Mouse (Mus musculus): ENCODE measurements at regions not wholly inside any gene's neighbourhood (a gene's known extent, or its start where the extent isn't known, plus 50 kb on each side); places are given as distances from the start of the nearest gene placed in this dataset.

DNA sequence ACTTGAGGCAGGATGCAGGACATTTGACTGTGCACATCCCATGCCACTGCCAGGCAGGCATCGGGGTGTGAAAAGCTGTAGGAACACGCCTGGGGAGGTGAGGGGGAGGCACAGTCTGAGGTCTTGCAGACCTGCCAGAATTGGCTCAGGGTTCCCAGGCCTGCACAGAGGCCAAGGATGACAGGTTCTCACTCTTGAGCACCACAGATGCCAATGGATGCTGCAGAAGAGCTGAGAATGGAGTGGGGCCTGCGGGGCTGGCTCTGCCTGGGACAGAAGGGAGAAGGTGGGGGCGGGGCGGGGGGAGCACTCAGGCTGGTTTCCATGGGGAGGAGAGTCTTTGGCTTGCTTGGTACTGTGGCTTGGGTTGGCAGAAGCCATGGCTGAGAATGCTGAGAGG, 469.2 kb upstream of the Syt1 start:
- no peak for DNase-seq

DNA sequence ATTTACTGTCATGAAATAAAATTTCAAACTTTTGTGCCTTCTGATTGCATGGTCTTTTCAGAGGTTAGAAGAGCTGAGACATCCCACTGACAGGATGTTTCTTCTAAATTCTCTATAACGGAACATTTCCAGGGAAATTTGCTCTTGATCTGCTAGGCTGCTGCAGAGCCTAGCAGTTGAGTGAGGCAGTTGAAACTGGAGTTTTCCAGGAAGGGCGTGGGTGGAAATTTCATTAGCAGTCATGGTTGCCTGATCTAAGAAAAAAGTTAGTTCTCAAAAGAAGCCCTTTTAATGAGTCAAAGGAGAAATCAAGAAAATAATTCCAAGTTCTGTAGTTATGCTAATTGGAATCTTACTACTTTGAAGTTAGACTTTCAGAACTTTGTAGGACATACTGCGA, 455.7 kb upstream of the Syt1 start:
- DNase-seq = no peak

GRCm38 (mm10) chr10:109431112-109431511, 420.3 kb upstream of the Syt1 start:
- DNase-seq = peak; percentile 24

DNA sequence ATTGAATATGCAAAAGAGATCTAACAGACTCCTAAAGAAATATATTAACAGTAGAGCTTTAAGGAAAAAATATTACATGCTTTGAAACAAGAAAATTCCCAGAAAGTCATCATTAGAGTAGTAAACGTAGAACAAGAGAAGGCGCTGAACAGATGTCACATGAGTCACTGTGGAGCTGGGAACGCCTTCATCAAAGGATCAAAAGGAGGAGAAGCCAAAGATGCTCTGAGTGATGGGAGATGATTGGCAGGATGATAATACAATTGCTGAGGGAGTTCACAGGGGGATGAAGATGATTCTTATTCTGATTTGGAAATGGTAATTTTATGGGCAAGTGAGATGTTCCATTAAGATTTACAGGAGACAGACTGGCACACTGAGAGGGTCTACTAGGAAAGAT, 417.1 kb upstream of the Syt1 start:
- no peak for DNase-seq

GRCm38 (mm10) chr10:109407011-109407410, 396.2 kb upstream of the Syt1 start:
- DNase-seq = no peak

DNA sequence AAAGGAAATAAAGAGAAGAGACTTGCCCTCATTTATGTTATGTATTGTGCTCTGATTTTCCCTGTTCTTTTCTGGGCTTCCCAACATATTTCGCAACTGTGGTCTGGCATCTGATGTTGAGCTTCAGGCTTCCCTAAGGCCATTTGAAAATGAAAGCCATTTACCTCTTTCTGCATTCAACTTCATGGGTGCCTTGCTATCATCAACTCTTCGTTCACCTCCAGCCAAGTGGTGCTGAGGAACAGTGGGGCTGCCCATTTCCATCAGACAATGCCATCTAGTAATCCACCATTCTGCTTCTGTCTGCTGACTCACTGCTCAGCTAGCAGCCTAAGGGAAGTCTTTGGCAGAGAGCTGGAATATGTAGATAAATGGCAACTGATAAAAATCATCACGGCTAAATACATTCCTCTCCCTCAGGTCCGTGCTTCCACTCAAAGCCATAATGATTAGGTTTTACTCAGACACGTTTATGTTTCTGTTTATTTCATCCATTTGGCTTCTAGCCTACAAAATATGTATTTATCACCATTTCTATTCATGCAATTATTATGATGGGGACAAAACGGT, 394.4 kb upstream of the Syt1 start:
- no peak for DNase-seq

GRCm38 (mm10) chr10:109383758-109384157, 373.0 kb upstream of the Syt1 start:
- DNase-seq = no peak

DNA sequence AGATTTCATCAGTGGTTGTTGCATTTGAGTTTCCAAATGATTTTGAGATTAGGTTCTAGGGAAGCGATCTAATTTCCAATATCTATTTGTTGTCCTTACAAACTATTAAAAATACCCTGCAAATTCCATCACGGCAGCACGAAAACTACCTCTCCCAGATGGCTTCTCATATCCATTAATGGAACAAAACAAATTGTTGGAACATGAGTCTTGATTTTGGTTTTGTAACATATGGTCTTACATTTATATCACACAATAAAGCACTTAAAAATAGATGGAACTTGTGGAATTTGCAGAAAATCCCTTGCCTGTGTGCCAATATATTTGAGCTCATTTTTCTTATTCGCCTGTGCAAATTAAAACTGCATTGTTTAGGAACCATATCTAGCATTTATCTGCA, 368.1 kb upstream of the Syt1 start:
- peak; percentile 40 for DNase-seq

- no peak for DNase-seq
Measured at GRCm38 (mm10) chr10:109360161-109360560, 349.4 kb upstream of the Syt1 start.

GRCm38 (mm10) chr10:109358812-109359211, 348.0 kb upstream of the Syt1 start:
- peak; percentile 22 for DNase-seq

DNA sequence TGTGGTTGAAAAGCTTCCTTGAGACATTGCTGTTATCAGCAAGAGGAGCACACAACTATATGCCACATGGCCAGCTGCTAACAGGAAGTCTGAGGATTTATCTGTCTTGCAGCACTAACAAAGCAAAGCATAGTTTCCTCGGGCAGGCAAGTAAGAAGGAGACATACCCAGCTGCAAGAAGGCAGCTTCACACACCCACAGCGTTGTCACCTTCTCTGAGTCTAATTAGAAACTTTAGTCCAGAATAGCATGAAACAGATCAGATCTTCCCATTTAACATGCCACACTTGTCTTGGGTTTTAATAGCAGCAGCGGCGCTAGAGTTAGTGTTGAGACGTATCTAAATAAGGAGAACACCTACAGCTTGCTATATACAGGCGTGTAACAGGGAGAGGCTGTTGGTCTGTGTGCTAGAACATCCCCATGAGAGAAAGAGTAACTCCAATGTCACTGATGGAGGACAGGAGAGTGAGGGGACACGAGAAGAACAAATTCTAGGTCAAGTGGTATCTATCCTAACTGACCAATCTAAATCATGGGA, 322.1 kb upstream of the Syt1 start:
- peak; percentile 32 for DNase-seq

- no peak for DNase-seq
Measured at GRCm38 (mm10) chr10:109309286-109309685, 298.5 kb upstream of the Syt1 start.

GRCm38 (mm10) chr10:109300199-109300598, 289.4 kb upstream of the Syt1 start:
- DNase-seq = no peak

- DNase-seq = no peak
Measured at GRCm38 (mm10) chr10:109299785-109300184, 289.0 kb upstream of the Syt1 start.

DNA sequence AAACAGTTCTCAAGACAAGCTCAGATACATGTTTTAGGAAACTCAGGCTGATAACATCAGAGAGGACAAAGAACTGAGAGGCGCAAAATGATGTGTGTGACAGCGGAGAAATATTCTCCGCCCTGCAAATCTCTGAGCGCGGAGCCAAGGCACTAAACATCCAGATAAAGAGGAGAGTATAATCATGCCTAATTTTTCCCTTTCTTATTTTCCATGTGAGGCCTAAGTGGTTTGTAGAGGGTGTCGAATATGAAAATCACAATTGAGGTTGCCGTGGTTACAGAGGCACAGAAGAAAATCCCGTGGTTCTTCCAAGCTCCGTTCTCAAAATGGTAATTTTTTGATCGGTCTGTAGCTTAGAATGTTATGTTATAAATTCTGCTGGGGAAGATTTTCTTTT, 272.6 kb upstream of the Syt1 start:
- DNase-seq = peak; percentile 13

DNA sequence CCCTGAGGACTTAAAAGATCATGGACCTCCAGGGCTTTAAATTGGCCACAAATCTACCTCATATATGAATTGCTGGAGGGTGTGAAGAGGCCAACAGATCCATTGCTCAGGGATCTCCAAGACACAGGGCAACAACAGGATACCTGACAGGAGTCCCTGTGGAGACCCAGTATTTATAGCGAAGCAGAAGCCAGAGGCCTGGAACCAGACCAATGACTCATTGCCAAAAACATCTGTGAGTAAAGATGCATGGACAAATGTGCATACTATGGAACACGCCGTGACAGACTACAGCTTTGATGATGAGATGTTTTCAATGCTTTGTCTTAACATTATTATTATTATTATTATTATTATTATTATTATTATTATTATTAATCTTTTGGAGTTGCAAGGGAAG, 239.0 kb upstream of the Syt1 start:
- no peak for DNase-seq

DNA sequence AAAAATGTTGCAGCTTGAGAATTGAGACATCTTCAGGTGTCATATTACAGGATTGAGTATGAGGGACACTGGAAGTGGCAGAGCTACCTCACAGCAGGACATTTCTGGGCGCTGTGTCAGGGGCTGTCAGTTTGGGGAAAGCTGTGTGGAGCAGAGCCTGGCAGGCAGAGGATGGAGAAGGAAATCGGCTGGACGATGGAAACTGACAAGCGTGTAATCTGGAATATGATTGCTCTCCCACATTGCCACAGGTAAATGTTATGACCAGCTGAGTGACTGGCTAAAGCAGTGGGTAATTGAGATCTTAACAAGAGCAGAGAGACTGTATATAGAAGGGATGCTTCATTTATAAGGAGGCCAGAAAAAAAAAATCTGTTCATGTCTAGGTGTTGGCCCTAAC, 235.5 kb upstream of the Syt1 start:
- no peak for DNase-seq

GRCm38 (mm10) chr10:109237026-109237425, 226.2 kb upstream of the Syt1 start:
- peak; percentile 32 for DNase-seq

DNA sequence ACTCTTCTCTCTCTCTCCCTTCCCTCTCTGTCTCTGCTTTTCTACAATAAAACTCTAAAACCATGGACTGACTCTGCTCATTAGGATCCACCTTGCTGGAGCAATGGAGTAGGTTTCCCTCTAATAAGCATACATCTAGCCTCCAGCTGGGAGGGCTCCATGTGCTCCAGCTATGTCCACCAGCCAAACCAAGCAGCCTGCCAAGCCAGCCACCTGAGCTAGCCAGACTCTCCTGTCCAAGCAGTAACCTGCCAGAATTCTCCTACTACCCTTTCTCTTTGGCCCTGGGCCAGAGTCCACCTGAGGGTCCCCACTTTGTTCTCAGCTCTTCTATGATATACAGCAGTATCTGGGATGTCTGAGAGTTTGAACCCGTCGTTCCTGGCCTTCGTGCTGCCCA, 216.2 kb upstream of the Syt1 start:
- no peak for DNase-seq

DNA sequence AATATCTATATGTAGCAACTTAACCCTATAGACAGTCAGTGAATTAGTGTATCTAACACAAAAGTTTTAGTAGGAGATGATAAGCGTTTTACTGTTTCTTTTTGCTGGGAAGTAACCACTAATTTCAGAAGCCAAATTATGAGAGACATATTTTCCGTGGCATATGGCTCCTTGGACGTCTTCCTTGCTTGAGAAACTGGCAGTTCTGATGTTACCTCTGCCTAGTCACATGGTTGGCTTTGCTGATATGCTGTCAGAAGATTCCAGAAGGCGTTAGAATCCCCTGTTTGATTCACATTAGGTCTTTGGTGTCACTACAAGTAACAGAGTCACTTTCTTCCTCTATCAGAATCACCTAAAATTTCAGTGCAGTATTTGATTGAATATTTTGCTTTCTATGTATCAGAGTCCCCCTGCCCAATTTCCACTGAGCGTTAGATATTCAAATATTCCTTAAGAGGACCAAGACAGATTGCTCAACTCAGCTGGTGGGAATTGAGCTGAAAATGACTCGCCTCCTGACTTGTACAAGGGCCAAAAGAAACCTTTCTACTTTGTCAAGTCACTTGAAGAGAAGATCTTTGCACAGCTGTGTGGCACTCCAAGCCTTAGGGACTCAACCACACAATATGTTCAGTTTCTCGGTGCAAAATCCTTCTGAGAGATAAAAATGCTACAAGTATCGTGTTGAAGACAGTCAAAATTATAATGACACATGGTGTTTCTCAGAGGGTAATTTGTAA, 178.2 kb upstream of the Syt1 start:
- peak; percentile 47 for DNase-seq

- DNase-seq = no peak
Measured at GRCm38 (mm10) chr10:109188252-109188651, 177.5 kb upstream of the Syt1 start.

DNA sequence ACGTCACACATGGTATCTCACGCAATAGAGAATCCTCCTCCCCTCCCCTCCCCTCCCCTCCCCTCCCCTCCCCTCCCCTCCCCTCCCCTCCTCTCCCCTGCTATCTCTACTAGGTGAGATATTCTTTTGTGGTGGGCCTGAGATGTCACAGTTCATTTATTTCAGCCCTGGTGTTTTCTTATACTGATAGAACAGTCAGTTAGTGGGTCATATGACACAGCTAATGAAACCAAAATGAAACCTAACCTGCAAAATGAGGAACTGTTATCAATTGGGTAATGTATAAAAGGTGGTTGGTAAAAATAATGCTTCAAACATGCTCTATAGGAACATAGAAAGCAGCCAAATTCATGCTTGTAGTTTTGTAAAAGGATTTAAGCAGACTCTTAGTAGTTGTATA, 174.5 kb upstream of the Syt1 start:
- no peak for DNase-seq

- no peak for DNase-seq
Measured at GRCm38 (mm10) chr10:109180527-109180926, 169.7 kb upstream of the Syt1 start.

- no peak for DNase-seq
Measured at GRCm38 (mm10) chr10:109160730-109161129, 149.9 kb upstream of the Syt1 start.

DNA sequence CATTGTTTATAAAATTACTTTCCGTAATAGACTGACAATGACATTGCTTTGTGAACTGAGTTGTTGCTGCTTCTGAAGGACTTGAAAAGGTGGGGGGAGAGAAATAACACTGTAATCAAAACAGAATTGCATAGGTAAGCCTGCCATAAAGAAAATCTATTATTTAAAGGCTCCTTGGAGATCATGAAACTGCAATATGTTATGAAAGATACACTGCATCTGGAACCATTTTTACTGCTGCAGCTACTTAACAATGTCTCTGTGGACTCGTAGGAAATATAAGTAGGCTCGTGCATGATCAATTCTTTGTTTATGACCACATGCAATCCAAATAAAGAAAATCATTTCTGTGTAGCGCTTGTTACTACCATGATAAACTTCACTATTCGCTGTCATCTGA, 145.0 kb upstream of the Syt1 start:
- no peak for DNase-seq
